Mouse (Mus musculus) heart, postnatal 10 days (tissue): ENCODE measurements at regions not wholly inside any gene's neighbourhood (a gene's known extent, or its start where the extent isn't known, plus 50 kb on each side); places are given as distances from the start of the nearest gene placed in this dataset.

Experiments
- DNase-seq, 2 experiments: peaks; one replicate each; pipeline ENCODE4 v3.0.0; 2021
- intact Hi-C: fragments of 180-260 bp; cut with DNase I; formaldehyde crosslinking; loops from one replicate; pipeline ENCODE4 v1.15.1; 2025

- DNase-seq = peak; percentile 3 to 6
- intact Hi-C loops = no loop called here
Observed at GRCm38 (mm10) chr9:100194604-100195444, 291.8 kb downstream of the Il20rb start.

- DNase-seq = no peak
- intact Hi-C loops = no loop called here
Observed at GRCm38 (mm10) chr9:100194158-100194557, 292.4 kb downstream of the Il20rb start.

- intact Hi-C loops = no loop called here
- no peak for DNase-seq
Observed at GRCm38 (mm10) chr9:100184081-100184480, 302.5 kb downstream of the Il20rb start.

GRCm38 (mm10) chr9:100176291-100176690 is 300.3 kb upstream of the Sox14 start:
- DNase-seq = no peak
- intact Hi-C loops = no loop called here

GRCm38 (mm10) chr9:100166256-100166655 is 290.3 kb upstream of the Sox14 start:
- DNase-seq = no peak
- intact Hi-C loops = no loop called here

- DNase-seq = no peak
- intact Hi-C loops = no loop called here
Observed at GRCm38 (mm10) chr9:100161961-100162360, 286.0 kb upstream of the Sox14 start.
